Mouse (Mus musculus): ENCODE measurements around the gene Ms4a18. TPM values are rescaled to one million over a fixed set of nuclear protein-coding genes. Genes with fewer than 3 reads are reported as not detected.
"Not testable (repeated sequence)": the region's sequence is repeated elsewhere in the genome, so short reads cannot be mapped to it uniquely, and the experiment has no call there.

Ms4a18 gene
- polyA plus RNA-seq (2014; fragmentation: Nextera tagmentation; extraction: Ambion mirVana) = not detected in 2 replicates

DNA sequence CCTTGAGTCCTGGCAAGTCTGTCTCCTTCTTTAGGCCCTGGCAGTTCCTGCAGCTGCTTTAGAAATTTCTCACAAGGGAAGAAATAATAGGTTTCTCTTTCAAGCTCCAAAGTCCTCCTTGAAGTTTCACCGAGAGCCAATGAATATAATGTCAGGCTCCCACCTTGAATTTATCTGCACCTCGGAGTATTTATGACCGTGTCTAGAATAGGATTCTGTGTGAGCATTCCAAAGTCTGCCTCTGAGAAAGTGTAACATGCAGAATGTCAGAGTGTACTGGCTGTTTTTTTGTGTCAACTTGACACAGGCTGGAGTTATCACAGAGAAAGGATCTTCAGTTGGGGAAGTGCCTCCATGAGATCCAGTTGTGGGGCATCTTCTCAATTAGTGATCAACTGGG is at the start of gene Ms4a18:
Gene Ms4a18 (minus strand): TSS at position 141 of the 400 bp plus-strand sequence.
- Histone ChIP-seq H3K27ac (ENCODE audit: low read depth, low read length) (no peak within 1 kb of the TSS), H3K27me3 (replicated peaks; ENCODE audit: control insufficient read depth, insufficient read depth, low read length) (no peaks in the 10 kb centered on the region), H3K4me2 (no peak within 1 kb of the TSS), H3K4me1 (replicated peaks; ENCODE audit: control insufficient read depth, insufficient read depth, low read length) (no peaks in the 10 kb centered on the region), H3K9ac (ENCODE audit: low read depth, low read length) (no peak within 1 kb of the TSS), H3K4me3 (ENCODE audit: low read depth, low read length) (no peak within 1 kb of the TSS), H3K36me3 (ENCODE audit: control insufficient read depth, insufficient read depth, low read length) (no peaks in the 10 kb centered on the region), H3K9me3 (ENCODE audit: control insufficient read depth, low read length) (no peaks in the 10 kb centered on the region)
- ATAC-seq (replicated peaks; ENCODE audit: low FRiP score) = no peak
- DNase-seq (ENCODE audit: low spot score) = no peak
- WGBS = 75% methylated on average over 3 of the region's 3 CpGs

DNA sequence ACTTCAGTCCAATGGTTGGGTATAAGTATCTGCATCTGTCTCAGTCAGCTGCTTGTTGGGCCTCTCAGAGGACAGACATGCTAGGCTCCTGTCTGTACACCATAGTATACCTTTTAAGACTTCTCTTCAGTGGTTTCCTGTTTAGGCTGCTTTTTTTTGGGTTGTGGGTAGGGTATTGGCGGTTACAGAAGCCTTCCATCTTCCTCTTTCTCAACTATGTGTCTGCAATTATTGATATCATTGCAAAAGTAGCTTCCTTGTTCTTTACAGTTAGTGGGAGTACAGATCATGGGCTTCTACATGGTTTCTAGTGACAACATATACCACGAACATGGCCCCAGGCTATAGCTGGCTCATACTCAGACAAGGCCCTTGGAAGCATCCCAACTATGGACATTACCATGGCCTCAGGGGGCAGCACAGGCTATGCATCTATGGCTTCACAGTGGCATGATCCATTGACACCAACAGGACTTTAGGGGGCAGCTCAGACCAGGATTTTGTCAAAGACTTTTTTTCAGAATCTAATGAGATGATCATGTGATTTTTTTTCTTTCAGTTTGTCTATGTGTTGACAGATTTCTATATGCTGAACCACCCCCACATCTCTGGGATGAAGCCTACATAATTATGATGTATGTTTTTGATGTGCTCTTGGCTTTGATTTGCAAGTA is 47.5 kb upstream of the Ms4a18 start:
- Histone ChIP-seq H3K9me3 (ENCODE audit: control insufficient read depth, low read length) (no peaks in the 10 kb centered on the region), H3K36me3 (ENCODE audit: control insufficient read depth, insufficient read depth, low read length) (no peaks in the 10 kb centered on the region), H3K4me3 (ENCODE audit: low read depth, low read length) (no peak overlapping the region), H3K4me2 (no peak overlapping the region), H3K27ac (ENCODE audit: low read depth, low read length) (no peak overlapping the region), H3K27me3 (replicated peaks; ENCODE audit: control insufficient read depth, insufficient read depth, low read length) (no peaks in the 10 kb centered on the region), H3K9ac (ENCODE audit: low read depth, low read length) (no peak overlapping the region), H3K4me1 (replicated peaks; ENCODE audit: control insufficient read depth, insufficient read depth, low read length) (no peaks in the 10 kb centered on the region)
- no peak for DNase-seq (ENCODE audit: low spot score)
- WGBS = 54% methylated on average over 2 of the region's 2 CpGs
- ATAC-seq (replicated peaks; ENCODE audit: low FRiP score) = no peak

DNA sequence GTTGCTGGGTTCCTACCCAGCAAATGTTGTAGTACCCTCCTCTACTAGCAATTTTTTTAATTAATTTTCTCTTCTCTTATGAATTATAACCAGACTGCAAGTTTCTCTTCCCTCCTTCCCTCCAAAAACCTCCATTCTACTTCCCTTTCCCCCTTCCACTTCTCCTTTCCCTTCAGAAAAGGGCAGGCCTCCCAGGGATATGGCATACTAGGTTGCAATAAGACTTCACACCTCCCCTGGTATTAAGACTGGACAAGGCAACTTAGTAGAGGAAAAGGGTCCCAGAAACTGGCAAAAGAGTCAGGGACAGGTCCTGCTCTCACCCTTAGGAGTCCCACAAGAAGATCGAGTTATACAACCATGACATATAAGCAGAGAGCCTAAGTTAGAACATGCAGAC is 43.1 kb upstream of the Ms4a18 start:
- no peak for DNase-seq (ENCODE audit: low spot score)
- no peaks in the 10 kb centered on the region for H3K27me3 ChIP-seq (replicated peaks; ENCODE audit: control insufficient read depth, insufficient read depth, low read length)
- no peak overlapping the region for H3K4me2 ChIP-seq
- no peaks in the 10 kb centered on the region for H3K36me3 ChIP-seq (ENCODE audit: control insufficient read depth, insufficient read depth, low read length)
- 89% methylated on average over 1 of the region's 1 CpGs for WGBS
- no peaks in the 10 kb centered on the region for H3K4me1 ChIP-seq (replicated peaks; ENCODE audit: control insufficient read depth, insufficient read depth, low read length)
- ATAC-seq (replicated peaks; ENCODE audit: low FRiP score) = no peak
- no peaks in the 10 kb centered on the region for H3K9me3 ChIP-seq (ENCODE audit: control insufficient read depth, low read length)
- H3K9ac ChIP-seq (ENCODE audit: low read depth, low read length) = no peak overlapping the region
- H3K27ac ChIP-seq (ENCODE audit: low read depth, low read length) = no peak overlapping the region
- no peak overlapping the region for H3K4me3 ChIP-seq (ENCODE audit: low read depth, low read length)

DNA sequence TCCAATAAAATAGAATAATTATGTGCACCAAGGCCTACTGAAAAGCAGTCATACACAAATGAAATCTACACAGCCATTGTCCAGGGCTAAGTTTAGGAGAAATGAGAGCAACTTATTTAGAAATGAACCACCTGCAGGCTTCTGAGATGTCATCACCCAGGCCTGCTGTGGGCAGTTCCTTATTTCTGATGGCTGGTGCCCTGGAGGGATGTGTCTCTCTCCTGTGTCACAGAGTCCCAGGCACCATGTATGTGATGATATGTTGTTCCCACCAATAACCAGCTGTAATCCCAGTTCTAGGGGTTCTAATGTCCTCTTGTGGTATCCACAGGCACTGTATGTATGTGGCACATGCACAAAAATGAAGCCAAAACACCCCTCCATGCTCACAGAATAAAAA is 42.1 kb upstream of the Ms4a18 start:
- Histone ChIP-seq H3K27me3 (replicated peaks; ENCODE audit: control insufficient read depth, insufficient read depth, low read length) (no peaks in the 10 kb centered on the region), H3K9ac (ENCODE audit: low read depth, low read length) (no peak overlapping the region), H3K36me3 (ENCODE audit: control insufficient read depth, insufficient read depth, low read length) (no peaks in the 10 kb centered on the region), H3K4me2 (no peak overlapping the region), H3K4me1 (replicated peaks; ENCODE audit: control insufficient read depth, insufficient read depth, low read length) (no peaks in the 10 kb centered on the region), H3K4me3 (ENCODE audit: low read depth, low read length) (no peak overlapping the region), H3K9me3 (ENCODE audit: control insufficient read depth, low read length) (no peaks in the 10 kb centered on the region), H3K27ac (ENCODE audit: low read depth, low read length) (no peak overlapping the region)
- DNase-seq (ENCODE audit: low spot score) (no peak), ATAC-seq (replicated peaks; ENCODE audit: low FRiP score) (no peak)

DNA sequence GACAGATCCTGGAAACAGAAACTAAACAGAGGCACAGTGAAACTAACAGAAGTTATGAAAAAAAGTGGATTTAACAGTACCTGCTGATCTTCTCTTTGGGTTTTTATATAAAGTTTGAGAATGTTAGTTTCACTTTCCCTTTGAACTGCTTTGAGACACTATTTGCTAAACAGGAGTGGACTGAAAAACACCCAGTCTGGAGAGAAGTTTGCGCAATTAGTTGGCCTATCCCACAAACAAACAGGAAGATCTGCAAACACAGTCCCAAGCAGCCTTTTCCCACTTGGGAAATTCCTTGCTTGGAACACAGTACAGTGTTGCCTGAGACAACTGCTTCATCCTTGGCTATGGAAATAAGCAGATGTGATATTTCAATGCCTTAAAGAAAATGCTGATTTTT is 37.9 kb upstream of the Ms4a18 start:
- H3K9ac ChIP-seq (ENCODE audit: low read depth, low read length); H3K36me3 ChIP-seq (ENCODE audit: control insufficient read depth, insufficient read depth, low read length); DNase-seq (ENCODE audit: low spot score); ATAC-seq (replicated peaks; ENCODE audit: low FRiP score); H3K4me3 ChIP-seq (ENCODE audit: low read depth, low read length); H3K9me3 ChIP-seq (ENCODE audit: control insufficient read depth, low read length); H3K4me1 ChIP-seq (replicated peaks; ENCODE audit: control insufficient read depth, insufficient read depth, low read length); H3K27me3 ChIP-seq (replicated peaks; ENCODE audit: control insufficient read depth, insufficient read depth, low read length); H3K4me2 ChIP-seq; H3K27ac ChIP-seq (ENCODE audit: low read depth, low read length): not testable (repeated sequence)
- 81% methylated on average over 1 of the region's 1 CpGs for whole genome bisulfite sequencing

DNA sequence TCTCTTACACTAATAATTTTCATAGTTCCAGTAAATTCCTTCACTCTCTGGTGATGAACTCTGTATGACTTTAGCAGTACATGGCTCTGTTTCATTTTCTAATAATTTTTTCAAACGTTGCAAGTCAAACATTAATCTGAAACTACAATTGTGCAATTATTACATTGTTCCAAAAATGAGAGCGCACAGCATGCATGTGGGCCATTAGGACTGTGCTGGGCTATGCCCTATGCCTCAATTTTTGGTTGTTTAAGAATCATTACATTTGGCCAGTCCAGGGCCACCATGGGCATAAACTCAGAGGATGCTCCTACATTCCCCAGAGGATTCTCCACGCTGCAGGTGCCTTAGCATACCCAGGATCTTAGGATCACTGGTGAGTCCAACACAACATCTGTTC is 35.4 kb upstream of the Ms4a18 start:
- no peak for DNase-seq (ENCODE audit: low spot score)
- H3K4me2 ChIP-seq = no peak overlapping the region
- no peak overlapping the region for H3K4me3 ChIP-seq (ENCODE audit: low read depth, low read length)
- 61% methylated on average over 3 of the region's 3 CpGs for WGBS
- H3K27me3 ChIP-seq (replicated peaks; ENCODE audit: control insufficient read depth, insufficient read depth, low read length) = no peaks in the 10 kb centered on the region
- no peaks in the 10 kb centered on the region for H3K9me3 ChIP-seq (ENCODE audit: control insufficient read depth, low read length)
- no peaks in the 10 kb centered on the region for H3K36me3 ChIP-seq (ENCODE audit: control insufficient read depth, insufficient read depth, low read length)
- no peak overlapping the region for H3K27ac ChIP-seq (ENCODE audit: low read depth, low read length)
- no peak overlapping the region for H3K9ac ChIP-seq (ENCODE audit: low read depth, low read length)
- H3K4me1 ChIP-seq (replicated peaks; ENCODE audit: control insufficient read depth, insufficient read depth, low read length) = no peaks in the 10 kb centered on the region
- no peak for ATAC-seq (replicated peaks; ENCODE audit: low FRiP score)

DNA sequence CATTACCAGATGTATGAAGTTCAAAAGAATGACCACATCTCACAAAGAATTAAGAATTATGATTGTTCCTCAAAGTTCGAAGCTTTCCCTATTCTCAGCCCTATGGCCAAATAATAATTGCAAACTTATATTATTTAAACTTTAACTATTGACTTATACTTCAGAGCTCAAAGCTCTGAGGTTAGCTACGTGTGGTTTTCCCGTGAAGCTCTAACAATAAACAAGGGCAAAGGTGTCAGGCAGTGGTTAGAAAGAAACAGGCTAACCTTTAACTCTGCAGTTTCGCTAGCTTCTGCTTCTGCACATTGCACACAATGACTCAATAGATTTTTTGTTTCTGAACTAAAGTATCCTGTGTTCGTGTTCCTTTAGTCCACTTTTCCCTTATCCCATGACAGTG is 35.0 kb upstream of the Ms4a18 start:
- no peak for ATAC-seq (replicated peaks; ENCODE audit: low FRiP score)

DNA sequence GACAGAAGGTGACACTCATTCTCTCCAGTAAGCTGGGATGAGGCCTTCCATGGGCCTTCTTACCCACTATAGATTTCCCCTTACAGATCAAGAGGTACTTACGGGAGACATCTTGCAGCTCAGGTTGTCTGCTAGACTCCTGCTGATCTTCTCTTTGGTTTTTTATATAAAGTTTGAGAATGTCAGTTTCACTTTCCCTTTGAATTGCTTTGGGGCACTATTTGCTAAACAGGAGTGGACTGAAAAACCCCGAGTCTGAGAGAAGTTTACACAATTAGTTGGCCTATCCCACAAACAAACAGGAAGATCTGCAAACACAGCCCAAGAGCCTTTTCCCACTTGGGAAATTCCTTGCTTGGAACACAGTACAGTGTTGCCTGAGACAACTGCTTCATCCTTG is 32.5 kb upstream of the Ms4a18 start:
- 68% methylated on average over 2 of the region's 2 CpGs for WGBS
- no peak overlapping the region for H3K4me3 ChIP-seq (ENCODE audit: low read depth, low read length)
- no peak overlapping the region for H3K27ac ChIP-seq (ENCODE audit: low read depth, low read length)
- no peak for ATAC-seq (replicated peaks; ENCODE audit: low FRiP score)
- DNase-seq (ENCODE audit: low spot score) = no peak
- H3K36me3 ChIP-seq (ENCODE audit: control insufficient read depth, insufficient read depth, low read length) = no peaks in the 10 kb centered on the region
- H3K4me2 ChIP-seq = no peak overlapping the region
- no peaks in the 10 kb centered on the region for H3K4me1 ChIP-seq (replicated peaks; ENCODE audit: control insufficient read depth, insufficient read depth, low read length)
- no peaks in the 10 kb centered on the region for H3K27me3 ChIP-seq (replicated peaks; ENCODE audit: control insufficient read depth, insufficient read depth, low read length)
- no peaks in the 10 kb centered on the region for H3K9me3 ChIP-seq (ENCODE audit: control insufficient read depth, low read length)
- H3K9ac ChIP-seq (ENCODE audit: low read depth, low read length) = no peak overlapping the region

More for the DNA sequence above, 35.0 kb upstream of the Ms4a18 start:
- Histone ChIP-seq H3K4me2 (no peak overlapping the region), H3K27ac (ENCODE audit: low read depth, low read length) (no peak overlapping the region), H3K36me3 (ENCODE audit: control insufficient read depth, insufficient read depth, low read length) (no peaks in the 10 kb centered on the region), H3K4me3 (ENCODE audit: low read depth, low read length) (no peak overlapping the region), H3K9me3 (ENCODE audit: control insufficient read depth, low read length) (no peaks in the 10 kb centered on the region), H3K9ac (ENCODE audit: low read depth, low read length) (no peak overlapping the region), H3K4me1 (replicated peaks; ENCODE audit: control insufficient read depth, insufficient read depth, low read length) (no peaks in the 10 kb centered on the region), H3K27me3 (replicated peaks; ENCODE audit: control insufficient read depth, insufficient read depth, low read length) (no peaks in the 10 kb centered on the region)
- WGBS = 62% methylated on average over 5 of the region's 5 CpGs
- no peak for DNase-seq (ENCODE audit: low spot score)

DNA sequence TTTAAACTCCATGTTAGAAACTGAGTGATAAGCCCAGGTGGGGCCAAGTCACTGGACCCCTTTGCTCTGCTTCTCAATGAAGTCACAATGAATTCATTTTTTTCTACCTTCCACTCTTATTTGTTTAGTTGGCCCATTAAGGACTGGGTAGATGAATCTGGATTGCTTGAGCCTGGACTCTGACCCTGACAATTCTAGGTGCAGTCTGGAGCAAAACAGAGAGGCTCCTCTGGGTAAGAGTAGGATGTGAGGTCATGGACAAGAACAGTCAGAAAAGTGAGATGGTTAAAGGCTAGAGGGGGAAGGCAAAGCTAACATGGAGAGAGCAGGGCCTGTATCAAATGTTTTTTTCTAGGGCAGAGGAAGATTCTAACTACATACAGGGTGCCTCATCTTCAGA is 31.6 kb upstream of the Ms4a18 start:
- DNase-seq (ENCODE audit: low spot score) (no peak), ATAC-seq (replicated peaks; ENCODE audit: low FRiP score) (no peak)
- no peak overlapping the region for H3K4me3 ChIP-seq (ENCODE audit: low read depth, low read length)

More for the DNA sequence above, 31.6 kb upstream of the Ms4a18 start:
- Histone ChIP-seq H3K4me1 (replicated peaks; ENCODE audit: control insufficient read depth, insufficient read depth, low read length) (no peaks in the 10 kb centered on the region), H3K27ac (ENCODE audit: low read depth, low read length) (no peak overlapping the region), H3K4me2 (no peak overlapping the region), H3K27me3 (replicated peaks; ENCODE audit: control insufficient read depth, insufficient read depth, low read length) (no peaks in the 10 kb centered on the region), H3K9me3 (ENCODE audit: control insufficient read depth, low read length) (no peaks in the 10 kb centered on the region), H3K9ac (ENCODE audit: low read depth, low read length) (no peak overlapping the region), H3K36me3 (ENCODE audit: control insufficient read depth, insufficient read depth, low read length) (no peaks in the 10 kb centered on the region)
